Mouse (Mus musculus) A20 (cell line): ENCODE measurements around the gene Dock2.

Experiments used
- DNase-seq: peaks from one replicate; pipeline ENCODE4 v3.0.0-alpha.2; 2011; ENCODE audit warnings: low read depth, low spot score

The Dock2 gene

GRCm38 (mm10) chr11:34528006-34528405, 255.7 kb downstream of the Dock2 start:
- DNase-seq = no peak

DNA sequence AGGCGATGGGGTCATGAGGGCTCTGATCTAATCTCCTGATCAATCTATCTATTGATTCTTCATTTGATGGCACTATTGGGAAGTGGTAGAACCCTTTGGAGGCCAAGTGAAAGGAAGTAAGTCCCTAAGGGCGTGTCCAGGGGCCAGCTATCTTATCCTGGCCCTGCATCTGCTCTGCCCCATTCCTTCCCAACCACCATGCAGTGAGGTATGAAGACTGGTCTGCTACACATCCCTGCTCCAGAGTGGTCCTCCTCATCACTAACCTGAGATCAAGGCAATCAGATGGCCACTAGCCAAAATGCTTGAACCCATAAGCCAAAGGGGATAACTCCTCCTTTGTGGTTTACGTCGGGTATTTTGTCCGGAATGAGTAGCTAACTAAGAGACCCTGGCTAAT, 256.5 kb downstream of the Dock2 start:
- no peak for DNase-seq

GRCm38 (mm10) chr11:34525096-34525891, 258.4 kb downstream of the Dock2 start:
- DNase-seq = no peak

DNA sequence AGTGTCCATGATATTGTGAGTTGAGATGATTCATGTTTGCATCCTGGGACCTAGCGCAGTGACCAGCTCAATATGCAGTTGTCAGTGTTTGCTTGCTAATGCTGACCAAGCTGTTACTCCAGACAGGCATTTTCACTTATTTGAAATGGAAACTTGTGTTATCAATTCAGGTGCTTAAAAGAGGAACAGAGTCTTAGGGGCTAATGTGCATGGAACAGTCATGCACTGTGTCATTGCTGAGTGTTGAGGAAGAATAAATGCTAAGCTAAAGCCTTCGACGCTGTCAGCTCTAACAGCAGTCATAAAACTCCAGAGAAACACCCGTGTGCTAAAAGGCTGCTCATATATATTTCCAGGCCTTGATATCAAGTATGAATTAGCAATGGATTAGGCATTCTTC, 259.1 kb downstream of the Dock2 start:
- peak; percentile 57 for DNase-seq

- DNase-seq = no peak
Measured at GRCm38 (mm10) chr11:34518566-34518965, 265.1 kb downstream of the Dock2 start.

GRCm38 (mm10) chr11:34516971-34517370, 266.7 kb downstream of the Dock2 start:
- DNase-seq = no peak

- DNase-seq = no peak
Measured at GRCm38 (mm10) chr11:34515301-34515700, 268.4 kb downstream of the Dock2 start.

- DNase-seq = peak; percentile 38
Measured at GRCm38 (mm10) chr11:34506390-34506789, 277.3 kb downstream of the Dock2 start.

DNA sequence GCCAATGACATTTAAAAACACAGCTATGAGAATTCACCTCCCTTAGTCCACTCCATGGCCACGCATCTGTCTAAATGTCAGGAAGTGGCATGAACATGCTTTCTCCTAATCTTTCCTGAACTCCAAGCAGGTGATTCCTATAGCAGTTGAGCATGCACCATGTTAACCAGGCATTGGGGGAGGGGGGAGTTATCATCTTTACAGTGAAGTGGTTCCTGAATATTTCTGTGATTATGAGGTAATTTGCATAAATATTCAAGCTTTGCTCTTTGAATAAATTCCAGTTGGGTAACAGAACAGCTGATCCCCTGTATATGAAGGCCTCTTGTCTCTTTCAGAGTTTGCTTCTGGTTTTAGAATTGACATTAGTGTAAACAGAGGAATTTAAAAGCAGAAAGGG, 284.0 kb downstream of the Dock2 start:
- DNase-seq = no peak

- DNase-seq = no peak
Measured at GRCm38 (mm10) chr11:34494682-34495081, 289.0 kb downstream of the Dock2 start.

DNA sequence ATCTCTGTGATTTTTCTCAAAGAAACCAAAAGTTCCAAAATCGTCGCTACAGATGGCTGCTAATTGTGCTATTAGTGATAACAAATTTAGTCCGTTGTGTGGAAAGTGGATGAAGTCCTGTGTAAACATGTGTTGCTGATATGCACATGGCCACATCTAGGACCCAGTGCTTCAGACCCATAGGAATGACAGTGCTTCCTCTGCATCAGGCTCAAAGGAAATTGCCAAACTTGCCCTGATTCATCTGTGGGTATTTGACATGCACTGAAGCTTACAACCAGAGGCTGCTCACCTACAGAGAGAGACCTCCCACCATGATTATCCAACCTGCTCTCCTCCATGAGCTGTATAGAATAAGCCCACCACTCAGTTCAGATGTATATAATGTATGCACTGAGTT, 290.7 kb downstream of the Dock2 start:
- no peak for DNase-seq

GRCm38 (mm10) chr11:34492223-34492622, 291.5 kb downstream of the Dock2 start:
- DNase-seq = no peak

DNA sequence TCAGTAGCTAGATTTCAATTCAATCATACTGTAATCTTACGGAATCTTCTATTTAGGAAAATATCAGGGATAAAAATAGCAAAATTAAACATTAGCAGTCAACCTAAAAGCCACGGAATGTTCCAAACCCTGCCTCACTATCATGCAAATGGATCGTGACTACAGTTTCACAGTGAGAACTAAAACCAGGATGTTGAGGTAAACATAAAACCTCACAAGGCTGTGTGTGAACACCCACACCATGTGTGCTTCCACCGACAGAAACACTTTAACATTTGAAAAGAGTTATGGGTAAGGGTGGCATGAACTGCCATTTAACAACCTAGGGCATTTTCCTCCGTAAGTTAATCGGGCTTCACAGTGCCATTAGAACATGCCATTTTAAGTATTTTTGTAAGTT, 294.1 kb downstream of the Dock2 start:
- DNase-seq = no peak

GRCm38 (mm10) chr11:34479301-34479700, 304.4 kb downstream of the Dock2 start:
- no peak for DNase-seq

DNA sequence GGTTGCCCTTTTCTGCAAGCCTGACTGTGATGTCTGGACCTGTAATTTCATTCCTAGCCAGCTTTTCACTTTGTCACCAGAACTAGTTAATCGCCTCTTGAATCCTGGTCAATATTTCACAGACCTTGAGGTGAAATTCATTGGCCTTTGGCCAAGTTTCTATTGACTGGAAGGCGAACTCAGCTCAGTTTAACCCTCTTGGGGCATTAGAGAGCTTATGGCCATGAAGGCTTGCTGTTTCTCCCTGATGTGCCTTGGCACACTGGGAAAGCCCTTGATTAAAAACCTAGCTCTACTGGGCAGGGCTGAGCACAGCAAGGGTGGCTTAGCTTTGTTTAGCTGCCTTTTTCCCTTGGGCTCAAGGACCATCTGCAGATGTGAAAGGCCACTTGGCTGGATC, 313.9 kb downstream of the Dock2 start:
- DNase-seq = no peak

GRCm38 (mm10) chr11:34468571-34468970, 315.1 kb downstream of the Dock2 start:
- DNase-seq = no peak

GRCm38 (mm10) chr11:34467056-34467455, 316.6 kb downstream of the Dock2 start:
- DNase-seq = no peak

DNA sequence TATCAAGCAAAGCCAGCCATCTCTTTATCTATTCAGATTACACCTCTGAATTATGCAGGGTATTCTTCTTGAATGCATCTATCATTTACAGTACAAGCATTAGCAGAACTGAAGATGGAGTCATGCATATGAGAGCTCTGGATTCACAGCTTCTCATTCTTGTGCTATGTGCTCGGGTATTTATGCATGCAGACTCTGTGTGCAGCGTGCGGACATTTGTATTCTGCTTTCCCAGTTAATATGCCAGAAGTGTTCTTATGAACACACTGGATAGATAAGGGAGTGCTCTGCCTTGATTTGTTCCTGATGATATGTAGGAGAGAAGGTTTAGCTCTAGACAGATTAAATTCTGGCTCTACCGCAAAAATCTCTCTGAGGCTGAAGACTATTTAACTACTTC, 333.7 kb downstream of the Dock2 start:
- DNase-seq = no peak

- peak; percentile 35 for DNase-seq
Measured at GRCm38 (mm10) chr11:34447891-34448290, 335.8 kb downstream of the Dock2 start.

DNA sequence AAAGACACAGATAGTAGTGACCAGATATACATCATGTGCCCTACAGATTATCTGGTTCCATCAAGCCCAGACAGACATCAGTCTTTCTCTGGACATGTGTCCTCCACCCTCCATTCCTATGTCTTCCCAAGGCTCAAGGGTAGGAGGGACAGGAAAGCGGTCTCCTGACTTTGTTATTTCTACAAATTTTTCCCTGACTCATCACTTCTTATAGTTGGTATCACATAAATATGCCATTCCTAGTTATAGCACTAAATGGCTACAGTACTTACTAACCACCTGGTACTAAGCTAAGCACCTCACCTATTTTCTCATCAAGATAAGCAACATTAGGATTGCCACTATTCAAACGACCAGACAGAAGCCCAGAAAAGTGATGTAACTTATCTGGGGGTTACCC, 345.3 kb downstream of the Dock2 start:
- no peak for DNase-seq

GRCm38 (mm10) chr11:34437446-34437845, 346.2 kb downstream of the Dock2 start:
- no peak for DNase-seq

- no peak for DNase-seq
Measured at GRCm38 (mm10) chr11:34431978-34432377, 351.7 kb downstream of the Dock2 start.

- no peak for DNase-seq
Measured at GRCm38 (mm10) chr11:34431371-34431770, 352.3 kb downstream of the Dock2 start.

DNA sequence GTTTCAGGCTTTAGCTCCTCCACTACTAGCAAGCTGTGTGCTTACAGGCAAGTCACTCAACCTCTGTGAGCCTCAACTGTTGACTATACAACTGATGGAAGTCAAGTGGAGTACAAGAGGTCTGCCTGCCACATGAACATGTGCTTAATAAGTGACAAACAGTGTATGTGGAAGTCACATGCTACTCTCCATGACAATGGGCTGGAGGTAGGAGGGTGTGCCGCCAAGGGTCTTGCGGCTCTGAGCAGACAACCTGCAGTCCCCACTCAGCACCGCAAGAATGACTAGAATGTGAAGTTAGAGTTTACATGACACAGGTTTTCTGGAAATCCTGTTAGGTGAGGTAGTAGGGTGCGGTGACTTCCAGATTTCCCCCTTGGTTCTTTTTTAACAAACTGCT, 352.8 kb downstream of the Dock2 start:
- no peak for DNase-seq
